Mouse (Mus musculus) kidney, postnatal 25 days (tissue): ENCODE measurements around the gene Atp5j.

Experiments used
- DNase-seq, 2 experiments: peaks; one replicate each; pipeline ENCODE4 v3.0.0; 2021; ENCODE audit warnings: mixed read lengths in 2 of 2

Gene Atp5j

DNA sequence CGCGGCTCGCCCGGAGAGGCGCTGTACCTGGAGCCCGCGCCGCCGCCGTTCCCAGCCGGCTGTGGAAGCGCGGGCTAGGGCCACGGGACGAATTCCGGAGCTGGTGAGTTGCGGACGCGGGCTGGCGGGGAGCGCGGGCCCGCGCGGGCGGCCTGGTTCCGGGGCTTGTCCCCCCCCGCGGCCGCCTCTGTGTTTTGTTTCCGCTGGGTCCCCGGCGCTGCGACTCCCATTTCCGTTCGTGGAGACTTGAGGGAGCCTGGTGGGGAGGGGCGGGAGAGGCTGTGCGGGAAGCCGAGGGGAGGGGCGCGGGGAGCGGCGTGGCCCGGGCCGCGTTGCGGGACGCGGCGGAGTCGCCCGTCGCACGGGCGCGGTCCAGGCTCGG is at the start of gene Atp5j:
Gene Atp5j, minus strand, starts transcription at position 185 of the 382 bp plus-strand sequence.
- peak; percentile 92 to 95 for DNase-seq

DNA sequence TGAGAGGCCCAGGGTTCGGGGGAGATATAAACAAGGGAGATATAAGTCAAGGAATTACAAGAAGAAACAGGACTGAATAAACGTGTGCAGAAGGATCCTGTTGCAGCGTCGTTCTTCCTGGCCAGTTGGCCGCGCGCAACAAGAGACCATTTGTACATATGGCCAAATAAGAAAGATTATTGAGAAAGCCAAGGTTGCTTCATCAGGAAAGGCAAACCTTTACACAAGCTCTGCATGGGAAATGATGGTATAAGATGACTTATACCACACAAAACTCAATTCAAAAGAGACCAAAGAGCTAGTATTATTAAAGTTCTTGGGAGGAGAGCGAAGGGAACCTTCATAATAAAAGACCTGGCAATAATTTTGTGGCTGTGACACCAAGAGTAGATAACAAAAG is 49.1 kb upstream of the Atp5j start:
- no peak for DNase-seq

DNA sequence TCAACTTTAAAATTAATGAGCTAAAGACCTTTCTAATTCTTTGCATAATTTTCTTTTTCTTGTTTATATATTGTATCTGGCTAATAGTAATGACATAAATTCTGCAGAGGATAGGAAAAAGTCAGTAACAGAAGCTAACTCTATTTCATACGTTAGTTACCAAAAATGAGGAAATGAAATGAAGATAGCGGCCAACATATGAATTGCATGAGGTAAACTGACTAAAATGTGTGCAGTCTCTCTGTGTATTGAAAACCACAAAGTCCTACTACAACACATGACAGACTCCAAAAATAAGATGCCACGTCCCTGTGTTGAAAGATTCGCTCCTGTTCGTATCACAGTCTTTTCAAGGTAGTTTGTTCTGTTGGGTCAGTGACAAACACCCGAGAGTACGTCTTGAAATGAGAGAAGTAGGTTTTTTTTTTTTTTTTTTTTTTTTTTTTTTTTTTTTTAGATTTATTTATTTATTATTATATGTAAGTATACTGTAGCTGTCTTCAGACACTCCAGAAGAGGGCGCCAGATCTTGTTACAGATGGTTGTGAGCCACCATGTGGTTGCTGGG is 46.4 kb upstream of the Atp5j start:
- no peak for DNase-seq

DNA sequence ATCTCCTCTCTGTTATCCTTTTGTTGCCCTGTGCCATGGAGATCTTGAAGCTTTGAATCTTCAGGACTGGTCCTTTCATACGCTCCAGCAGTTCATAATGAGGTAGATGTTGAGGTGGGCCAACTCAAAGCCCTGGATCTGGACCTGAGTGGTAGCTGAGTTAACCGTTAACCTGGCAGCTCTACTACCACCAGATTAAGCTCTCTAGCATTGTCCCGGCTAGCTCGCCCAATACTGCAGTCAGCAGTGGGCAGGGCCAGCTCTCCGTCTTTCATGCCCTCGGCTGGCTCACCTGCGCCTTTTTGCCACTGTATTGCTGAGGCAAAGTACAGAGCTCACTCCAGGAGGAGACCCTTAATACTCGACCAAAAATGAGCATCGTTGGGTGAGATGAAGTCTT is 45.7 kb upstream of the Atp5j start:
- no peak for DNase-seq

DNA sequence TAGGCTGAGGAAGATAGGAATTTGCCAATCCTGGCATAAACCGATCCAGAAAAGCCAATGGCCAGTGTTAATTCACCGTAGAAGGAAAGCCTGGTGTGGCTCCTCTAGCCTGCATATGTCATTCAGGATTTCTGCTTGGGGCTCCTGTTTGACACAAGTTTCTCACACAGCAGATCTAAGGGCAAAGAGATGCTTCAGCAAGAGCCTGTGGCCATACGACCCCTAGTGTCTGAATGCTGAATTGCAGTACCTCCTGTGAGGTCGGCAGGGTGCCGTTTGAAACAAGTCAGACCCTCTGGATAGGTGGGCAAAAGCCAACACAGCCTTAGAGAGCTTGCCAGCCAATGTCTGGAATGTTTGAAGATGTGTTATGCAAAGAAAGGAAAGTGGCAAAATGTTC is 43.7 kb upstream of the Atp5j start:
- peak; percentile 66 to 84 for DNase-seq

DNA sequence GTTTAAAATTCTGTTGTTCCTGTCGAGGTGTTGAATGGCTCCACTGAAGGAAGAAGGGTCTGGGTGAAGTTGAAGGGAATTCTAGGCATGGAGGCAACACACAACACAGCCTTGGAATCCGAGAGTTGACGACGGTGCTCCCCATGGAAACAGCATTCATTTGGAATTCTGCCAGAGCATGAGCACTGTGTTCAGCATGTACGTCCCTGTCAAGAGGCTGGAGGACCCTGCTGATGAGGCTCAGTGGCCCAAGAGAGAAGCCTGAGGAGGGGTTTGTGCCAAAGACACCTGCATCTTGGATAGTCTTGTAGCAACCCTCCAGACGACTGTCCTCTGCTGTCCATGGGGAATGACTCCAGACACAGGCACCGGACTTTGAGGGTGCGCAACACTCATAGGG is 40.7 kb upstream of the Atp5j start:
- no peak for DNase-seq

DNA sequence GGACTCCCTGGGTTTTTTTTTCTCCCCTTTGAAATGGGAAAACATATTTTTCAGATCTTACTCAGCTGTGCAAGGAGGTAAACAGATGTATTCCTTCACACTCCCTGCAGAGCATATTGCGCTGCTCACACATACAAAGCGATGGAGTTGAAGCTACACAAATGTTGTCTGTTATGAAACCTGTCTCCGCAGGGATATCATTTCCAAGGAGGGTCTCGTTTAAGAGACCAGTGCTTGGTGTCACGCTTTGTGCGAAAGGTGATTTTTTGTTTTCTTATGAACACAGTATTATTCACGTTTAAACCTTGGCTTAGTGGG is 40.3 kb upstream of the Atp5j start:
- no peak for DNase-seq

DNA sequence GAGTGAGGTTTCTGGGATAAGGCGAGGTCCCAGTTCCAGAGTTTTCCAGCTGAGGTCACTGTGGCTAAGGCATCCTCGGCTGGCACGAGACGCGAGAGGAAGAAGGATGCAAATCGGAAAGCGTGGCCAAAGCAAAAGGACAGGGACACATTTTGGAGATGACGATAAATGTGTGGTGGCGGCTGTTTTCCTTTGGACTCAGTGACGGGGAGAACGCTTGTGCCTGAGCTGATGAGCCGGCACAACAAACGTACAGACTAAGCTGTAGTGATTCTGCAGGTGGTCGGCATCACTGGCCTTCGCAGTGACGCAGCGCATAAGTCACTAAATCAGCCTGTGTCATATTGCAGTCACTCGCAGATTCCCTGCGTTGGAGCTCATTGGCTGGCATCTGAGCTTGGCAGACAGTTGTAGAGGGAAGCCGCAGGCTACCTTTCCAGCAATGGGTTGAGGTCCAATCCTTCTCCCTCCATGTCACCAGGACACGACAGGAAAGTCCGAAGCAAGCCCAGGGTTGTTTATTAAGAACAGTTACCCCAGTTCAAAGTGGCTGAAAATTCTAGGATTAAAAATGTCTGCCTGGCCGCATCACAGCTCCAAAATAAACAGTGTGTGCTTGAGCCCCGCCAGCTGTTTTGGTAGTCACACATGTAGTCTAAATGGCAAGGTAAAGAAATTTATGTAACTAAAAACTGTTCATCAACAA is 39.7 kb upstream of the Atp5j start:
- DNase-seq: peak in 1 of 2 experiments; percentile 35

DNA sequence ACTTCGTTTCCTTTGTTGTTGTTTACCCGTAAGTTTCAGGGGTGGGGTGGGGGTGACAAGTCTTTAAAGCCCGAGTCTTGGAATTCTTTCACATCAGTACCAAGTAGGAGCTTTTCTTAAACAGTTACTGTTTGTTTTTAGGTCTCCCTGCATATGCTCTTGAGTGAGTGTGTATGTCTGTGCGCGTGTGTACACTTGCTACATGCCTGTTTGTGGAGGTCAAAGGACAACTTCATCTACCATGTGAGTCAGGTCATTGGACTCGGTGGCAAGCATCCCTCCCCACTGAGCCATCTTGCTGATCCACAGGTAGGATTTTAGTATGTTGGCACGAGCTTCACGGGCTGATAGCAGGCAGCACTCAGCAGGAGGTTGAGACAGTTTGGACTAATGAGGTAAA is 38.4 kb upstream of the Atp5j start:
- no peak for DNase-seq

DNA sequence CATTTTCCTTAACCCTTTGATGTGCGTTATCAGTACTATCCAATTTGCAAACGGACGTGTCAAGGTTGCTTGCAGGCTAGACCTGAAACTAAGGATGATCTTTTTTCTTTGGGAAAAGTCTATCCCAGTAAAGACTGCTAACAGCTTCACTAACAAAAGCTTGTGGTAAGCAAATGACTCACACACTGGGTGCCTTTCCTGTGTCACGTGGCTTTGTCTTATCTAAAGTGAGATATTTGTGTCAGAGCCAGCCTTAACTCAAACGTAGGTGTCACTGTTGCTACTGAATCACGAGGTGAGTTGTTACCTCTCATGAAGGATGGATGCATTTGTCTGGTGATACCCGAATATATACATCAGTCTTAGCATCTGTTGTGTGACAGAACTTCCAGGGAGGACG is 29.2 kb upstream of the Atp5j start:
- no peak for DNase-seq

DNA sequence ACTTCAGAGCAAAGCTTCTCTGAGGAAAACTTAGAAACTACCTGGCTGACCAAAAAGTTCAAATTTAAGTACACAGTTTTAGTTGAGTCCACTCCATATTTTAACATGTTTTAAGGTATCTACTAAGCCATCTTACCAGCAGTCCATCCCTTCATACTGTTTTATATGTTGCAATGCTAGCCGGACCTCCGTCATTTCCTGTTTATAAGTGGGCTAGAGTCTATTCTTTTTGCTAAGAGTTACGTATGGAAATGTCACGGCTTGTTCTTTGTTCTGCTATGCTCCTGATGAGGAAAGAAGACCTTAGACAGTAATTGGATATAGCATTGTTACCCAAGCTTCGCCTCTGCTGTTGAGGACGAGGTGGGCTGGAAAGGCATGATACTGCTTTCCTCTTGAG is 18.1 kb upstream of the Atp5j start:
- DNase-seq: no peak

DNA sequence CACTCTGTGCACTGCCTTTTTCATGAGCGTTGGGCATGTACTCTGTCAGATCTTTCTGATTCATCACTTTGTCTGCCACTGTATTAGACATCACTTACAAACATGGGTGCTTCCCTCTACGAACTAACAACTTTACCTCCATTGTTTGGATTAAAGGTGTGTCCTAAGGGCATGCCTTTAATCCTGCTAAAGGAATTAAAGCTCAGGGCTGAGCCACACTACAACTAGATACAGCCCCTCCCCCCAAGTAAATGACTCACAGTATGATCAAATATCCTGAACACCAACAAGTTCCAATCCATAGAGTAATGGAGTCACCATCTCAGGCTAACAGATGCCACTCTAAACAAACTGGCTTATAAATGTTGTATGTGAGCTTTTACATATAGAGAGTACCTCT is 3.2 kb upstream of the Atp5j start:
- no peak for DNase-seq

DNA sequence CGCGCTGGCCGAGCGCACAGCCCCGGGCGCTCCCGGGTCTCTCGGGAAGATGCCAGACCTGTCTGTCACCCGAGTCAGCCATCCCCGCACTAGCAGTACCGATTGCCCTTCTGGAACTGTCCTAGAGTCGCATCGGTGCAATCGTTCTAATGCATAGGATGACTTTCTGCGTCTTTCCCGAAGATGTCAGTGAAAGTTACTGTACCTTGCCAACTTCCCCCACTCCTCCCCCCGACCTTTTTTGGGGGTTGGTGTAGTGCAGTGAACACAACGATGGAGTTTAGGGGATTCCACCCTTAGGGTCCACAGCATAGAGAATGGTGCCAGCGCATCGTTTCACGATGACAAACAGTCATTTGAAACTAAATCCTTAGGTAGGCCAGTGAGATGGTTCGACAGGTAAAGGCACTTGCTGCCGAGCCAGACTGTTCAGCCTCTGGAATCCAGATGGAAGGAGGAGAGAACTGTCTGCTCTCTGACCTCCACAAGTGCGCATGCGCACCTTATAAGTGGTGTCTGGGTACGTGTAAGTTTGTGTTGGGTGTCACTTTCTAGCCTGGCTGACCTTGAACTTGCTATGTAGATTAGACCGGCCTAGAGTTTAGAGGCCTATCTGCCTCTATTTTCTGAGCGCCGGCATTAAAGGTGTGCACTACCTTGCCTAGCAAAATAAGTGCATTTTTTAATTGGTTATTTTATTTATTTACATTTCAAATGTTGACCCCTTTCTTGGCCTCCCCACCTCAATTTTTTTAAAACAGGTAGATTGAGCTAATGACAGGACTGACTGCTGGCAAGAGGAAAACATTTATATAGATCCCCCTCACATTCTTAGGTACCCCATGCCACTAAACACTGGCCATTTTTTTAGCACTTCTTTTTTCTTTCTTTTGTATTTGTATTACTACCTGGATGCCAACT is 658 bp upstream of the Atp5j start:
- peak; percentile 79 to 90 for DNase-seq

DNA sequence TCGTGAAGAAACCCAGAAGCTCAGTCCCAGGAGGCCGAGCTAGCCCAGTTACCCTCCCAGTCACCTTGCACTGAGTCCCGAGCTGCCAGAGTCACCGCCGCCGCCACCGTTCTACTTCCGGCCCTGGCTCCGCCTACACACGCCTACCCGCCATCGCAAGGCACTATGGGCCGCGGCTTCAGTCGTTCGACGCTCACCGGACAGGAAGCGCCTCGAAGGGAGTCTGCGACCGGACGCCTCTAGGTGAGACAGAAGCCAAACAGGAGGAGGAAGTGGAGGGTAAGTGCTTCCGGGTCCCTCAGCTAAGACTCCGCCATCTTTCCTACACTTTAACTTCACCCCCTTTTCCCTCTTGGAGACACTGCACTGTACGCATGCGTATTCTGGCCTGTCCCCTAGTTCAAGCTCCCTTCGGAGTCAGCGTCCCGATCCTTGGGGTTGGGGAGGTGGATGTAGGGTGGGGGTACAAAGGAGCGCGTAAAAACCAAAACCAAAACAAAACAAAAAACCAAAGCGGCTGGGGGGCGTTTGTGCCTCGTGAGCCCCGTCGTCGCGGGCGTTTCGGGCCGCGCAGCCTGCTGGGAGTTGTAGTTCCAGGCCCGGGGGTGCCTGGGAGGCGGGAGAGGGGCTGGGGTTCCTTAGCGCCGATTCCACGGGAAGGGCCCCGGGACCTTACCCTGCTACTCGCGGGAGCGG is 532 bp downstream of the Atp5j start, which contains the start of gene Gabpa:
Gene Gabpa, plus strand, starts transcription at position 181 of the 696 bp plus-strand sequence.
- peak; percentile 93 to 98 for DNase-seq

DNA sequence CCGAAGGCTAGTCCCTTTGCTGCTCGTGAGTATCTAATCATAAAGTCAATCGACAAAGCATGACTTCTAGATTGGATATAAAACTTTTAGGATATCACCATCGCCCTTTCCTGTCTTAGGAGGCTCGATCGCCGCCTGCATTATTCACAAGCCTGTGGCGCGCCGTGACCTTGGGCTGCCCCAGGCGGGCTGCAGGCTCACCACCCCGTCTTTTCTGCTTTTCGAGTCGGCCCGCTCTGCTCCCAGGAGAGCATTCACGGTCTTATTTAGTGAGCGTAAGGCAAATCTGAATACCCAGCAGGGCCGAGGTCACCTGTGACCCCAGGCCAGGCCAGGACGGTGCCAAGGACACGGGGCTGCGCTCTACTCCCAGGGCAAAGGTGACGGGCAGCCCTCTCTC is 1.1 kb downstream of the Atp5j start:
- no peak for DNase-seq

DNA sequence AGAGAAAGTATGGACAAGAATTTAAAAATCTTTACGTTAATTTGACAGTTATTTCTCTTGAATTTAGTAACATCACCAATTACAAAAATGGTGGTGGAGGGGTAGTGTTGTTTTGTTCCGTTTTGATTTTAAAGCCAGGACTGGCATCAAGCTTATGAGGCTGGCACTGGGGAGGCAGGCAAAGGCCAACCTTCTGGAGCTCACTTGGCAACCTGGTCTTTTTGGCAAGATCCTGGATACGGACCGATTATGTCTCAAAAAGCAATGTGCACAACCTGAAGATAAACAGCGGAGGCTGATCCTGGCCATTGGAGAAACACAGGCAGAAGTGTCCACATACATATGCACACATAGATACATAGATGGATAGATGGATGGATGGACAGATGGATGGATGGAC is 2.7 kb downstream of the Atp5j start:
- peak; percentile 11 to 41 for DNase-seq

DNA sequence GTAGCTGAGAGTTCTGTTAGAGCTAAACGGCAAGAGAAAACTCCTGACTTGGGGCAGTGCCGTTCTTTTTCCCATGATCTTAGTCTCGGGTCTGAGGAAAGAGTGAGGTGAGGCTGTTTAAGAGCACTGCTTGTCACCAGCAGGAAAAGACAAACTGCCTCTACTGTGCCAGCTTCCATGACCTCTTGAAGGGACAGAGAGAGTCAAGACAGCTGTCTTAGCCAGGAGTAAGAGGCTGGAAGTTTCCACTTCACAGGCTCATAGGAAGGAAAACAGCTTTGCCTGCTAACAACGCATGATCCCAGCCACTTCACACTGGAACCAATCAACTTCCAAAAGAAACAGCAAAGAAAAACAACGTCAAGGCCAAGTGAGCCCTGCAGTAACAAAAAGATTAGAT is 3.7 kb downstream of the Atp5j start:
- DNase-seq: peak in 1 of 2 experiments; percentile 13

DNA sequence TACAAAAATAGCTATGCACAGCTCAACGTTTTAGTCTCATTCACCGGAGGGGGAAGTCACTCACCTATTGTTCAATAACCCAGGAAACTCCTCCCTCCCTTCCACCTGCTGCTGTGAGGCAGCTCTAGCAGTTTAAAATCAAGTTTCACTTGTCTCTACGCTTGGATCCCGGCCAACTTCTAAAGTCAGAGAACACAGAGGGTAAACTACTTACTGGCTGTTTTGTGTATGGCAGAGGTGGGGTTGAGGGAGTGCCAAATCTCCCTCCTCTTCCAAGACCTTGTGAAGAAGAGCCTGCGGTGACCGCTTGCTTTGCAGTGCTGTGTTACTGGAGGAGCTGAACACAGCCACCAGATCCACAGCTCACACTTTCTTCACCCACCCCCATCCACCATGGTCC is 10.4 kb downstream of the Atp5j start:
- DNase-seq: peak; percentile 83

DNA sequence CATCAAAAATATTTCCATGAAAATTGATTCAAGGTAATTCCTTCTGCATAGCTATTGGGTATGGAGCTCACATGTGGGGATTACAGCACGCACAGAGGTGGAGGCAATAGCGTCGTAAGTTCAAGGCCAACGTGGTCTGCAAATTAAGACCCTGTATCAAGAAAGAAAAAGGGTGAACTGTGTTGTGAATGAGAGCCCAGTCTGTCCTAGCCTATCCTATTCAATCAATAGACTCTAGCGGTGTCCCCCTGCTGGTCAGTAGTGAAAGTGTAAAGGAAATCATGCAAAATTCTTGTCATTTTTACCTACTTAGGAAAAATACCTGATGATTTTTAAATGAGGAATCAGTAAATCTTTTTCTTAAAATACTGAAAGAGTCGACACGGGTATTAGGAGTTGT is 18.0 kb downstream of the Atp5j start:
- DNase-seq: peak in 1 of 2 experiments; percentile 61

DNA sequence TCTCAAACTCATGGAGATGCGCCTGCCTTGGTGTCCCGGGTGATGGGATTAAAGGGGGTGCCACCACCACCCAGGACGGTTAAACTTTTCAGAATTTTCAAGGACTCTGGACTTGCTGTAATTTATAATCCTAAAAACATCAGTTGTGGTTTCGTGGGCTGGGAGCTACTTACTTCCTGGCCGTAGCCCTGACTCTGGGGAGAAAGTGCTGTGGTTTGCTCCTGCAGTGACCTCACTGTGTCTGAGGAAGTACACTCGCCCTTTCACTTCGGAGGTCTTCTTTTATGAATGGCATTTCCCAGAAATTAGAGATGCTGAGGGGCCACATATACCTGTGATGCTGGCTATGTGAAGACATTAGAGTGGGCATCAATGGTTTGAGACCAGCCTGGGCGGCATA is 20.9 kb downstream of the Atp5j start:
- DNase-seq: no peak

DNA sequence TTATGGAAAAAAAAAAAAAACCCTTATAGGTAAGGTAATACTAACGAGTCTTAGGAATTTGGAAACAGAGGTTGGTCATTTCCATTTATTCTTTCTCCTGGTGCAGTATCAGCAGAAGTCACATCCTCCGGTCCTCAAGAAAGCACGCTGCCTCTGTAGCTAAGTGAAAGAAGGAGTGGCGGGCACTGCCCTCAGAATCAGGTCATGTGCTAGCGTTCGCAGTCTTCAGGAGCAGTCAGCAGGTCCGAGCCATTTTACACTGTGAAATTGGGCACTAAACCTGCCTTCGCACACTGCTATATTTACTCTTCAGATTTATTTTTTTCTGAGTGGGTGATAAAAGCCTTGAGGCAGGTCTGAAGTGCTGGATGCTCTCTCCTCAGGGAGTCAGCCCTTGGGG is 21.6 kb downstream of the Atp5j start:
- no peak for DNase-seq

DNA sequence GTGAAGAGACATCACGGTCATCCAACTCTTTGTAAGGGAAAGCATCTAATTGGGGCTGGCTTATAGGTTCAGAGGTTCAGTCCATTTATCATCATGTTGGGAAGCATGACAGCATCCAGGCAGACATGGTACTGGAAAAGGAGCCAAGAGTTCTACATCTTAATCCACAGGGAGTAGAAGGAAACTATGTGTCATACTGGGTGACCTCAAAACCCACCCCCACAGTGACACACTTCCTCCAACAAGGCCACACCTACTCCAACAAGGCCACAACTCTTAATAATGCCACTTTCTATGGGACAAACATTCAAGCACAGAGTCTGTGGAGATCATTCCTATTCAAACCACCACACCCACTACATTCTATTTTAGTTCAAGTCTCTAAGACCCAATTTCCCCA is 25.2 kb downstream of the Atp5j start:
- no peak for DNase-seq

DNA sequence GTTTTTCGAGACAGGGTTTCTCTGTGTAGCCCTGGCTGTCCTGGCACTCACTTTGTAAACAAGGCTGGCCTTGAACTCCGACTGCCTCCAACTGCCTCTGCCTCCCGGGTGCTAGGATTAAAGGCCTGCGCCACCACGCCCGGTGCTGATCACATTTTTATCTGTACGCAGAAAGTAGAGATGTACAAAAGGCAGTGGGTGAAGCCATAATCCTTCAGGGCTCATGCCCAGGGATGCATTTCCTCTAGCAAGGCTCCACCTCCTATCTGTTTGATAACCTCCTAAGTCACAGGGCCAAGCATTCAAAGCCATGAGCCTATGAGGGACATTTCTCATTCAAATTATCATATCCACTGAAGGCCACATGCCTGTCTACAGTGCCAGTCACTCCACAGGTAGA is 27.6 kb downstream of the Atp5j start:
- DNase-seq: no peak
